Mouse (Mus musculus) heart, embryonic 10.5 days (tissue): ENCODE results near the gene Hoxd3. TPM values are rescaled to one million over a fixed set of nuclear protein-coding genes. Genes with fewer than 3 reads are reported as not detected.

Experiments
- DNase-seq: peaks from one replicate; pipeline ENCODE4 v3.0.0-alpha.2; 2017; ENCODE audit warnings: low spot score
- H3K27ac ChIP-seq: fragments of 300-500 bp; sonication (generic); 2 replicates; pipeline ENCODE4 v1.5.1; 2016; ENCODE audit warnings: mild to moderate bottlenecking
- H3K27me3 ChIP-seq: fragments of 300-500 bp; sonication (generic); 2 replicates; pipeline ENCODE4 v1.6.1; 2016; ENCODE audit warnings: mild to moderate bottlenecking; ENCODE audit not compliant: poor library complexity, insufficient read depth, severe bottlenecking
- H3K36me3 ChIP-seq: fragments of 300-500 bp; sonication (generic); 2 replicates; pipeline ENCODE4 v1.6.1; 2016; ENCODE audit warnings: mild to moderate bottlenecking, moderate library complexity
- H3K4me1 ChIP-seq: fragments of 300-500 bp; sonication (generic); 2 replicates; pipeline ENCODE4 v1.6.1; 2016; ENCODE audit warnings: mild to moderate bottlenecking
- H3K4me3 ChIP-seq: fragments of 300-500 bp; sonication (generic); 2 replicates; pipeline ENCODE4 v1.5.1; 2016; ENCODE audit warnings: mild to moderate bottlenecking, moderate library complexity
- H3K9me3 ChIP-seq: fragments of 300-500 bp; sonication (generic); 2 replicates; pipeline ENCODE4 v1.6.1; 2016; ENCODE audit warnings: mild to moderate bottlenecking, moderate library complexity
- whole genome bisulfite sequencing: fragments of 180-500 bp; shearing (Covaris S2); methylation state at CpG from one replicate; pipeline ENCODE4 v1.1.7; 2016; 5-methylcytosine and 5-hydroxymethylcytosine counted together
- polyA plus RNA-seq: library from polyadenylated mRNA; unstranded; fragments of >200 nt; fragmentation: Nextera tagmentation; extraction: Ambion mirVana; gene quantifications from 2 replicates; pipeline ENCODE4 v1.2.1, GENCODE M21; 2016

Hoxd3 gene
- polyA plus RNA-seq, 1 experiment from 2014 or later = 2.9 TPM

DNA sequence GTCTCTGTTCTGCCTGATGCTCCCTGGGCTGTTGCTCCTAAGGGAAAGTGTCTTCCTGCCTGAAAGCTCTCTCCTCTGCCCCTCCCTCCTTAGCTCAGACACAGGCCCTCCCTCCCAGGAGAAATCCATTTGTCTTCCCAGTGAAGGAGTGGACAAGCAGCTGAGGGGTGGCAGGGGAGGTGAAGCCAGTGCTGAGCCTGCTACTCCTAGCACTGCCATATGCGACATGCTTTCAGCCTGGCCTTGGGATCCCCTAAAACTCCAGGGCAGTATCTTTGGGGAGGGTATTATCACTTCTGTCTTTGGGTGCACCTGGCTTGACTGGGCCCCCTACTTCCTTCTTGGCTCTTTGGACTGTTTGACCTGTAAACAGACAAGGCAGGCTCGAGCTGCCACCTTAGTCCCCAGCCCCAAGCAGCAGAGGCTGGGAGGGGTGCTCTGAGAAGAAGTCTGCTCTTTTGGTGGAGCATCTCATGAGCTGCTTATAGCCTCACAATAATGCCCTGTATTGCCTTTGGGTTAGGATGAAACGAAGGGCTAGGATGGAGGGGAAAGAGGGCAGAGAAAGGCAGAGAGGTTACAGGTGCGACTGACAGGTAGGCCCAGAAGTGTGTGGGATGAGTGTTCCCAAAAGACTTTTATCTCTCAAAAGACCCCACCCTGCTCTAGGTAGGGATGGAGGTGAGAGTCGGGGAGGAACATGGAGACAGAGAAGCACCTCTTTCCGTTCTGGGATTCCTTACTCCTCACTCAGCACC lies 34.0 kb downstream of the Hoxd3 start:
- no peaks in the 10 kb centered on the region for H3K9me3 ChIP-seq
- H3K27ac ChIP-seq = 0 out of 2 replicates have a peak overlapping the region, but pooled peaks have one; percentile 62
- 5% methylated on average over 6 of the region's 6 CpGs for WGBS
- H3K36me3 ChIP-seq = no peaks in the 10 kb centered on the region
- no peak overlapping the region for H3K4me3 ChIP-seq
- DNase-seq = peak; percentile 72
- H3K27me3 ChIP-seq = peaks cover 100% of the 10 kb centered on the region
- H3K4me1 ChIP-seq = peaks cover 28% of the 10 kb centered on the region

DNA sequence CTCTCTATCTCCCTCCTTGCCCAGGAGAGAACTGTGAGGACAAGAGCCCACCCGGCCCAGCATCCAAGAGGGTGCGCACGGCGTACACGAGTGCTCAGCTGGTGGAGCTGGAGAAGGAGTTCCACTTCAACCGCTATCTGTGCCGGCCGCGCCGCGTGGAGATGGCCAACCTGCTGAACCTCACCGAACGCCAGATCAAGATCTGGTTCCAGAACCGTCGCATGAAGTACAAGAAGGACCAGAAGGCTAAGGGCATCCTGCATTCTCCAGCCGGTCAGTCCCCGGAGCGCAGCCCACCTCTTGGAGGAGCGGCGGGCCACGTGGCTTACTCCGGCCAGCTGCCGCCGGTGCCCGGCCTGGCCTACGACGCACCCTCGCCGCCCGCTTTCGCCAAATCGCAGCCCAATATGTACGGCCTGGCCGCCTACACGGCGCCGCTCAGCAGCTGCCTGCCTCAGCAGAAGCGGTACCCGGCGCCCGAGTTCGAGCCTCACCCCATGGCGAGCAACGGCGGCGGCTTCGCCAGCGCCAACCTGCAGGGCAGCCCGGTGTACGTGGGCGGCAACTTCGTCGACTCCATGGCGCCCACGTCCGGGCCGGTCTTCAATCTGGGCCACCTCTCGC lies 34.7 kb downstream of the Hoxd3 start:
- H3K36me3 ChIP-seq = no peaks in the 10 kb centered on the region
- H3K27me3 ChIP-seq = peaks cover 100% of the 10 kb centered on the region
- H3K9me3 ChIP-seq = no peaks in the 10 kb centered on the region
- H3K4me3 ChIP-seq = peak overlapping the region; percentile 46
- under 1% methylated on average over 58 of the region's 58 CpGs for WGBS
- H3K27ac ChIP-seq = peak overlapping the region; percentile 62
- peaks cover 25% of the 10 kb centered on the region for H3K4me1 ChIP-seq
- DNase-seq = peak; percentile 74

DNA sequence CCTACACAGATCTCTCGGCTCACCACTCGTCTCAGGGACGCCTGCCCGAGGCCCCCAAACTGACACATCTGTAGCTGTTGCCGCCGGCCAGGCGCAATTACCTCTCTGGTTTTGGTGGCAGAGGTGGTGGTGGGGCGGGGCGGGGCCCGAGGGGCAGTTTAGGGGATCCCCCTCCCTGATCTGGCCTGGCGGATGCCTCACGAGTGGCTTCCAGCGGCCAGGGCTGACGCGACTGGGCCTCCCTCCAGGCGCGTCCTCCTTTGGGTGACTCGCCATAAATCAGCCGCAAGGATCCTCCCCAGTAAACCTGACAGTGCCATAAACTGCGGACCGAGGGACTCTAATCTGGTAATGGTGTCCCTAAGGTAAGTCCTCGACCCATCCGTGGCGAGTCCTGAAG lies 35.3 kb downstream of the Hoxd3 start:
- H3K4me3 ChIP-seq = peak overlapping the region; percentile 46
- H3K4me1 ChIP-seq = peaks cover 25% of the 10 kb centered on the region
- whole genome bisulfite sequencing = 2% methylated on average over 24 of the region's 24 CpGs
- no peaks in the 10 kb centered on the region for H3K9me3 ChIP-seq
- peaks cover 100% of the 10 kb centered on the region for H3K27me3 ChIP-seq
- H3K27ac ChIP-seq = no peak overlapping the region
- no peaks in the 10 kb centered on the region for H3K36me3 ChIP-seq
- DNase-seq = no peak

DNA sequence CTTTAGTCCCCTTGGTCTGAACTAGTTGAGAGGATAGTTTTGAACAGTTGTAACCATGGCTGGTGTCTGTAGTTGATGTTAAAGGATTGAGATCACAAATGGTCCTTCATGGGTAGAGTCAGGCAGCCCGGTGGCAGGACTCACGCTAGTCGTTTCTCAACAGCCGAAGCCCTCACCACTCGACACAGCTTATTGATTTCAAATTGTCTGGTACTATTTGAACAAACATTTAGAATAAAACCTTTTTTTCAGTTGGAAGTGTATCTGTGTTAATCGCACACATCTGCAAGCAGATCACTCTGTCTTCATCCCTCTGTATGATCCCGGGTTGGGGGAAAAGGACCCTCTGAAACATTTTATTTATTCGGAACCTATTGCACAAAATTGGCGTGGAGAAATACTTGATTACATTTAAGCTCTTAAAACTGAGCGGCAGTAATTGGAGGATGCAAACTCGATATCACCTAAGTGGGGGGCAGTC lies 36.0 kb downstream of the Hoxd3 start:
- Histone ChIP-seq H3K4me1 (peaks cover 30% of the 10 kb centered on the region), H3K4me3 (no peak overlapping the region), H3K9me3 (no peaks in the 10 kb centered on the region), H3K27me3 (peaks cover 100% of the 10 kb centered on the region), H3K36me3 (no peaks in the 10 kb centered on the region), H3K27ac (no peak overlapping the region)
- no peak for DNase-seq
- 10% methylated on average over 11 of the region's 11 CpGs for WGBS

DNA sequence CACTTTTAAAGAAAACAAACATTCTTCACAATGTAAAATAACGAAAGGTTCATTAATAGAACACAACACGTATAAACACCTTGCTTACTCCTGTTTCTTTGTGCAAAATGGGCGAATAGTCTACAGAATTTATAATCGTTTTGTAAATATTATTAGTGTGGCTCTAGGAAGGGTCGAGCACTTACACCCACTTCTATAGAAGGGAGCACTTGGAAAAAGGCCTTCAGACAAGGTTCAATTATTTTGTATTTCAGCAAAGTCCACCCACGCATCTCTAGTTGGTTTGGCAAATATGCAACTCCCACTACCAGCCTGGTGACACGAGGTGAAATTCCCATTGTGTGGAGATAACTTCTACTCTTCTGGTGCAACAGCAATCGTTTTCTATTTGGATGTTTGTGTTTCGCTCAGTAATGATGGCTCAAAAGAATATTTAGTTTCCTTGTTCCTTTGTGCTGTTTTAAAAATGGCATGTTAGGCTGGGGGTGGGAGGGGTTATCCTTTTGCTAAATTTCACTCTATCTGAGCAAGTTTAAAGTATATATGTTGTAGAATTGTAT lies 36.8 kb downstream of the Hoxd3 start:
- no peak for DNase-seq
- H3K27me3 ChIP-seq = peaks cover 100% of the 10 kb centered on the region
- H3K9me3 ChIP-seq = no peaks in the 10 kb centered on the region
- no peaks in the 10 kb centered on the region for H3K36me3 ChIP-seq
- no peak overlapping the region for H3K4me3 ChIP-seq
- 9% methylated on average over 9 of the region's 9 CpGs for WGBS
- peaks cover 38% of the 10 kb centered on the region for H3K4me1 ChIP-seq
- H3K27ac ChIP-seq = no peak overlapping the region

DNA sequence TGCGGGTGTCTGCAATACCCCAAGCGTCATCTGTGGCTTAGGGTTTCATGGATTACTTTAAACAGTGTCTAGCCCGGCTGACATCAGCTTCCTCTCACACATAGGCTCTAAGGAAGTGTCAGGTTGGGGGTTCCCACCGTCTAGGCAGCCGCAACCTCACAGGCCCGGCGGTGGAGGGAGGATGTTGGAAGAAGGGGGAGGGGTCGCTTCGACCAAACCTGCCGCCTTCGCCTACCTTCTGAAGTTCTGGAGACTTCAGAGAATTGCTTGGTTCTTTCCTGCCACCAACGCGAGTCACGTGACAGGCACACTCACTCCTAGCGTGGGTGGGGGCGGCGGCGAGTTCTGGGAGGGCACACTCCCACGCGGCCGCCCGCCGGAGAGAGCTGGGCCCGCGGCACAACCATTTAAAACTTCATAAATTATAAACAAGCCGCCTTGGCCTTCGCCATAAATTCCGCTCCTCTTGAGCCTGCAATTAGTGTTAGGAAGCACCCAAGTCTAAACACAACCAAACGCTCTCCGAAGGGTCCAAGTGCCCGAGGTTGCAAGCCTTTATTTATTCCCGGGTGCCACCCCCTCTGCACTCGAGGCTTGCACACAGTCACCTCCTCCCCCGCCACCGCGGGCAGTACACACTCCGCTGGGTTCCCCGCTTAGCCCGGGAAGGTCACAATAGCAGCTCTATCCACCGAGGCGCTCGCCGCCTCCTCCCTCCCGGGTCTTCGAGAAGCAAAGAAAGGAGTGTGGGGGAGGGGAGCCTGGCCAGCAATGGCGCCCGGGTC lies 37.8 kb downstream of the Hoxd3 start:
- H3K4me1 ChIP-seq = peaks cover 38% of the 10 kb centered on the region
- H3K36me3 ChIP-seq = no peaks in the 10 kb centered on the region
- H3K9me3 ChIP-seq = no peaks in the 10 kb centered on the region
- no peak for DNase-seq
- H3K4me3 ChIP-seq = peak overlapping the region; percentile 47
- under 1% methylated on average over 47 of the region's 47 CpGs for WGBS
- peaks cover 100% of the 10 kb centered on the region for H3K27me3 ChIP-seq
- peak overlapping the region; percentile 64; the same call in 1 of the 2 replicates for H3K27ac ChIP-seq

DNA sequence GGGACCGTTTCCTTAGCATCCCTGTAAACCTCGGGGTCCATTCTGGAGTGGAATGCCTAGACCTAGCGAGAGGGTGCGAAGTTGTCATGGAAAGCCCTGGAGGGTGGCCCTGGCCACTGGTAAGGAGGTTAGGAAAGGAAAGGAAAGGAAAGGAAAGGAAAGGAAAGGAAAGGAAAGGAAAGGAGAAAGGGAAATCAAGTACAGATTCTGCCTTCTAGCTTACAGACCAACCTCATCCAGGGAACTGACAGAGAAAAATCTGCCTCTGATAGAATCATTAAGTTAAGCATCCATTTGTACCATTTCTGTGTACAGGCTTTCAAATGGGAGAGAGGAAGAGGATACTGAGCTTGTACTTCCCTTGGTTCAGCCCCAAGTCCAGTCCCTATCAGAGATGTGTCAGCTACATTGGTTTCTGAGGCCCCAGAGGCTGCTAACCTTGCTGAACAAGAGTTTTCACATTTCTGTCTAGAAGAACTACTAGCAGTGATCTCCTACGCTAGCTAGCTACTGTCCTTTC lies 39.1 kb downstream of the Hoxd3 start:
- Histone ChIP-seq H3K4me1 (peaks cover 38% of the 10 kb centered on the region), H3K4me3 (no peak overlapping the region), H3K27me3 (peaks cover 98% of the 10 kb centered on the region), H3K36me3 (no peaks in the 10 kb centered on the region), H3K9me3 (no peaks in the 10 kb centered on the region), H3K27ac (no peak overlapping the region)
- WGBS = 29% methylated on average over 5 of the region's 5 CpGs
- no peak for DNase-seq

DNA sequence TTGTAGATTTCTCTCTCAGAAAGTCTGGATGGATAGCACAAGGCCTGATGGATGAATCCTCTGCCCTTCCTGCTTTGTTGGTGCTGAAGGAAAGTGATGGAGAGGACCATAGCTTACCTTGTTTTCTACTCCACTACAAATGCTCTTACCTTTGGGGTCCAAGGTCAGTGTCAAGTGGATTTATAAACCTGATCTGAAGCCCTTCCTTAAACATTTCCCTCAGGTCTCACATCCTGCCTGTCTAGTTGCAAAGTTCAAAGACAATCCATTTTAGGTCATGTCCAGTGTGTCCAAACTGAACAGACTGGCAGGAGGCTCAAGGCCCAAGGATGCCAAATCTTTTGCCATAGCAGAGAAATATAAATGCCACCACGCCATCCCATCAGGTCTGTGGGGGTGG lies 40.1 kb downstream of the Hoxd3 start:
- Histone ChIP-seq H3K36me3 (no peaks in the 10 kb centered on the region), H3K27ac (no peak overlapping the region), H3K9me3 (no peaks in the 10 kb centered on the region), H3K4me1 (peaks cover 31% of the 10 kb centered on the region), H3K27me3 (peaks cover 95% of the 10 kb centered on the region), H3K4me3 (no peak overlapping the region)
- 71% methylated on average over 1 of the region's 1 CpGs for WGBS
- no peak for DNase-seq

DNA sequence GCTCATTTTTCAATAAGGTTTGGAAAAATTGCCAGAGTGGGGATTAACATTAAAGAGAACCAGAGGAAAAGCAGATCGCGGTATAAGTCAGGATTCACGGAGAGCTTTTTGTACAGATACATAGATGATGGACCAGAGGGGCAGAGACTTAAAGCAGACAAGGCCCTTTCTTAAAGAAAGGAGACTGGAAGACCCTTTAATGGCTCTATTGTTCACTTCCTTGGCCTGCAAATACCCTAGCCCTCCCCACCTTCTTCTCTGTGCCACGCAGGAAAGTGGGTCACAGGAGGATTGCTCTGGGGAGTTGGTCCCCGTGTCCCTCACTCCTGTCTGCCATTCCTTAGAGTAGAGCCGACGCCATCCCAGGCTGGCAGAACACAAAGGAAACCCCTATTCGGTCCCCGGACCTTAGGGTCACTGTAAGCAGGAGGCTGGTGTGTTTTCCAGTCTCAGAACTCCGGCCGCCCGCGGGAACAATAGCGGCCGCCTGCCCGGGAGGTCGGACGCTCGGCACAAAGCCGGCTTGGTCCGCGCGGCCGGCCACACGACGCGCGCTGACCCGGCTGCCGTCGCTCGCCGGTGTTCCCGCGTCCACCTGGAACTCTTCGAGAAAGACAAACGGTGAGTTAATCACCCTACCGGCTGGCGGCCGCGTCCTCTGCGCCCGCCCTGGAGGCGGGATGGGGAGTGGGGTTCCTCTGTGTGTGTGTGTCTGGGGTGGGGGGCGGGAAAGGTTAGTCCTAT lies 40.9 kb downstream of the Hoxd3 start:
- WGBS = 2% methylated on average over 45 of the region's 45 CpGs
- Histone ChIP-seq H3K9me3 (no peaks in the 10 kb centered on the region), H3K27ac (peak overlapping the region; percentile 64; the same call in 1 of the 2 replicates), H3K36me3 (no peaks in the 10 kb centered on the region), H3K27me3 (peaks cover 93% of the 10 kb centered on the region), H3K4me1 (peaks cover 28% of the 10 kb centered on the region), H3K4me3 (peak overlapping the region; percentile 56)
- no peak for DNase-seq

DNA sequence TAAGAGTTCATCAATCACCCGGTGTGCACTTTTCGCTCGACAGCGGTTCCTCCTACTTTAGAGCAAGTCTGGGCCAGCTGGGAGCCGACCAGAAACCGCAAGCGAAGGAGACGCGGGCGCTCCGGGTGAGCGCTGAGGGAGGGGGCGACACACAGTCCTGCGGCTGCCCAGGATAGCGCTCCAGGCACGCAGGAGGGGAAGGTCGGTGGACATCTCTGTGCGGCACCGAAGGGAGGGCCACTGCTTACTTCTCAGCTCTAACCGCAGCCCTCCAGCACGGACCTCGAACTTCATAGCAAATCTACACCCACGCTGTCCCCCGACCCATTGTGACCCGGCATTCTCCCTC lies 41.4 kb downstream of the Hoxd3 start:
- Histone ChIP-seq H3K27ac (peak overlapping the region; percentile 64; the same call in 1 of the 2 replicates), H3K9me3 (no peaks in the 10 kb centered on the region)
- WGBS = 1% methylated on average over 25 of the region's 25 CpGs

DNA sequence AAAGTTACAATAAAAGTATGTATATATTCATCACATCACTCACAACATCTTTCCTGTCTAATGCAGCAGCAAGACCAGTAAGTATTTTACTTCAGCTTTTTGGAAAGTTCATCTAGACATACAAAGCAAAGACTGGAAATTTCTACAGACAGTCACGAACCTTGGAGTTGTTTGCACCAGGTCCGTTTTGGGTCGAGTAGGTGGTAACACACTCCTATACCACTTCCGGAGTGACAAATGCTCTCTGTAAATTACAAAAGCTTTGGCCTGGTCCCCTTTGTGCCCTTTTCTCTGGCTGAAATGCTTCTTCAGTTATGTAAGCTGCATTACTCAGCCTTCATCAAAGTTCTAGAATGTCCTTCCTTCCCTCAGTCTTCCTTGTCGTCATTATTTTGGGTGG lies 42.0 kb downstream of the Hoxd3 start:
- peaks cover 89% of the 10 kb centered on the region for H3K27me3 ChIP-seq
- 20% methylated on average over 5 of the region's 5 CpGs for WGBS
- peaks cover 28% of the 10 kb centered on the region for H3K4me1 ChIP-seq
- H3K4me3 ChIP-seq = no peak overlapping the region
- DNase-seq = no peak
- no peak overlapping the region for H3K27ac ChIP-seq
- H3K9me3 ChIP-seq = no peaks in the 10 kb centered on the region
- H3K36me3 ChIP-seq = no peaks in the 10 kb centered on the region

More for the DNA sequence above, 41.4 kb downstream of the Hoxd3 start:
- no peak for DNase-seq
- peak overlapping the region; percentile 56 for H3K4me3 ChIP-seq
- peaks cover 93% of the 10 kb centered on the region for H3K27me3 ChIP-seq
- H3K4me1 ChIP-seq = peaks cover 28% of the 10 kb centered on the region
- no peaks in the 10 kb centered on the region for H3K36me3 ChIP-seq

DNA sequence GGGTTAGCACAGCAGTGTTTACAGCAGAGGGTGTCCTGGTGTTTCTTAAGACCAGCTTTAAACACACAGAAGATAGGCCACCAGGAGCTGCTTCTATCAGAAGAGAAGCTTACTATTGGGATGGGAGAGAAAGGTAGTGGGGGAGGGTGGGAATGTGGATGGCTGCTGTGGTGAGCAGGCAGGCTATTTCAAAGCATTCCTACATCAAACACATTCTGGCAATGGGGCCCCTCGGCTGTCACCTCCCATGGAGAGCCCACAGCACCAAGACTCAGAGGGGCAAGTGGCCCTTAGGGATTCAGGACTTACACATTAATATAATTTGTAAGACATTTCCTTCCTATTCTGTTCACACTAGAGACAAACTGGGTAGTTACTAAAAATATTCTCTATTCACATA lies 48.4 kb downstream of the Hoxd3 start:
- Histone ChIP-seq H3K9me3 (no peaks in the 10 kb centered on the region), H3K27me3 (peaks cover 85% of the 10 kb centered on the region), H3K27ac (no peak overlapping the region), H3K4me3 (no peak overlapping the region), H3K4me1 (peaks cover 26% of the 10 kb centered on the region), H3K36me3 (no peaks in the 10 kb centered on the region)
- 9% methylated on average over 1 of the region's 1 CpGs for WGBS
- DNase-seq = no peak
